Mouse (Mus musculus): Measurements from ENCODE around the gene Sema3e.

DNA sequence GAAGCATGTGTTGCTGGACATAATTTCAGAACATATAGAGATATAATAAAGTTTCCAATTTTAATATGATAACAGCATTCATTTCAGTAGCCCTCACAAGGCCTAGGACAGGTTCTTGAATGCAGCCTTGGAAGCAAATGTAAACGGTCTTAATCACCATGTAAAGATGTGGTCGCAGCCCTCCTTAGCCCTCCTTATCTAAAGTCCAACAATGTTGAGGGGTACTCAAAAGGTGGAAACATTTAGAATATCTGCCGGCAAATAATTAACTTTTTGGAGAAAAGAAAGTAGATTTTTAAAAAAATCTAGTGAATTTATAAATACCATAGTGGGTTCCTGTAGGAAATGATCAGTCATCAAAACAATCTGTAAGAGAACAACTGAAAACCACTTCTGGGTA is 73.6 kb downstream of the Sema3e start:
- TF ChIP-seq CTCF (IDR thresholded peaks at IDR 0.05; ENCODE audit: insufficient read depth, low read length): no peak
- no peak for TF ChIP-seq POLR2A (IDR thresholded peaks at IDR 0.05; ENCODE audit: borderline replicate concordance, extremely low read depth, low read depth, low read length)

Data from lung, adult 2 months (tissue).